Mouse (Mus musculus) right cerebral cortex, postnatal 4 days (tissue): Measurements from ENCODE around the gene Elavl1.

Experiments used
- DNase-seq: peaks from one replicate; pipeline ENCODE4 v3.0.0-alpha.2; 2022

Elavl1 gene

GRCm38 (mm10) chr8:4320404-4320803 lies 4.8 kb downstream of the Elavl1 start:
- DNase-seq: no peak

GRCm38 (mm10) chr8:4319573-4319872 lies 5.7 kb downstream of the Elavl1 start:
- DNase-seq: no peak

DNA sequence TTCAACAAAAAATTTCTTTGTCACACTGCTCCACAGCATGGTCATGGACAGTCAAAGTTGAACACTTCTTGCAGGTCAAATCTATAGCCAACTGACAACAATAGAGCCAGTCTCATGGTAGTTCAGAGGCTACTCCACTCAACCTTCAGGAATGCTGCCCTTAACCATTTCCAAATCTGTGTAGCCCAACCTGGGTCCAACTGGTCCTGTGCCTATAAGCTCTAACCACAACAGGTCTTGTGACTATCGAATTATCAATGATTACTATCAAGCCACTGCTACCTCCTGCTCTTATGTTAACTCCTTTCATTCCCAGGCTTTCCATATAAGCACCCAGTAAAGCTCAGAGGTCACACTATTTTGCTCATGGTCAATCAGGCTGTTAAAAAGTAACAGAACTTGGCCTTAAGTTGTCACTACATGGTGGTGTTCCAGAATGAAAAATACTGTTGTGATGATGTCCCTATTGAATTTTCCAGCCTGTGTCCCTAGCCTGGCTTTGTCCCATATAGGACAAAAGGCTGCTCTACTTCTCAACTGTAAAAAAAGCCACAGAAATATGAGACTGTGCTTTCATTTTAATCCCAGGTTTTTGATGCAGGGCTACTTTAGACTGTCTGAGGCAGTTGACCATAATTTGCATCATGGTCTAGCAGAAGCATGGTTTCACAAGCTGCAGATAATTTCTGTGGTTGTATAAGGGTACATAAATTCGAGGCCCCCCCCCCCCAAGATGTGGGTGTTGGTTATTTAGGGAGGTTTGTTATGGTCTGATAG lies 6.2 kb downstream of the Elavl1 start:
- DNase-seq: no peak

DNA sequence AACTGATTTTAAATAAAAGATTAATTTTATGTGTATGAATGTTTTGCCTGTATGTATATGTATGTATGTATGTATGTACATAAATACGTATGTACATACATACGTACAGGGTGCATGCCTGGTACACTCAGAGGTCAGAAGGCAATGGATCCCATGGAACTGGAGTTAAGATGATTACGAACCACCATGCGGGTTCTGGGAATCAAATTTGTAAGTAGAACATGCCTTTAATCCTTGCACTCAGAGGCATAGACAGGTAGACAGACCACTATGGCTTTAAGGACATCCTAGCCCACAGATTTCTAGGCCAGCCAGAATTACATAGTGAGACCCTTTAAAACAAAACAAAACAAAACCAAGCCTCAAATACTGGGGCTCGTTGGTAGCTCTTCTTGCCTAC lies 7.1 kb downstream of the Elavl1 start:
- no peak for DNase-seq

DNA sequence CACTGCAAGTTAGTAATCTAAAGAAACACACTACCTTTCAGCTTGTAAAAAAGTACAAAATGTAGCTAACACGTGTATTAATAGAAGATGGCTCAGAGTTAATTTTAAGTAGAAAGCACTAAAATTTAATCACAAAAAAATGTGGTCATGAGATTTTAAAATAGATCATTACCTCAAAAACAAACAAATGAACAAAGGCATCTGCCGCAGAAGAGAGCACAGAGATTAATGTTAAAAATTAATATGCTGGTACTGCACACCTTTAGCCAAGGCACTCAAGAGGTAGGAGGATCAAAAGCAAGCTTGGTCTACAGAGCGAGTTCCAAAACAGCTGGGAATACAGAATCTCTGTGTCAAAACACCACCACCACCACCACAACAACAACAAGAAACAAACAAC lies 10.4 kb downstream of the Elavl1 start:
- DNase-seq: no peak

GRCm38 (mm10) chr8:4313254-4314124 lies 11.7 kb downstream of the Elavl1 start:
- DNase-seq: no peak

- no peak for DNase-seq
These were observed 13.1 kb downstream of the Elavl1 start for GRCm38 (mm10) chr8:4312104-4312503.

- DNase-seq: no peak
These were observed 19.4 kb downstream of the Elavl1 start for GRCm38 (mm10) chr8:4305838-4306237.

GRCm38 (mm10) chr8:4304124-4304547 lies 21.1 kb downstream of the Elavl1 start:
- no peak for DNase-seq

DNA sequence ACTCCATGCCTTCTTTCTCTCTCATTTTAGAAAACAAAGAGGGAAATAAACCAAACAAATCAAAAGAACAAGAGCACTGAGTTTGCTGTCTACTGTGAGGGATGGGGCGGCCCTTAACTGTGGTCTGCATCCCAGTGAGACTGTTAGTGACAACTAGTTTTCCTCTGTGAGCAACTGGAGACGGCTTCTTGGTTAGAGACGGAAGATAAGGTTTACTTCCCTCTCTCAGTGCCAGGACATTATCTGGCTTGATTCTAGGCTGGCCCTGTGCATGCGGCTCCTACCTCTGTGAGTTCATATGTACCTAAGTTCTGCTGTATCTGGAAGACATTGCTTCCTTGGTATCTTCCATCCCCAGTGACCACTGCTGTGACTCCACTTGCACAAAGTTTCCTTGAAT lies 27.4 kb downstream of the Elavl1 start:
- no peak for DNase-seq

- DNase-seq: no peak
These were observed 32.5 kb downstream of the Elavl1 start for GRCm38 (mm10) chr8:4292738-4293137.

GRCm38 (mm10) chr8:4276111-4276465 lies 49.1 kb downstream of the Elavl1 start:
- DNase-seq: no peak

DNA sequence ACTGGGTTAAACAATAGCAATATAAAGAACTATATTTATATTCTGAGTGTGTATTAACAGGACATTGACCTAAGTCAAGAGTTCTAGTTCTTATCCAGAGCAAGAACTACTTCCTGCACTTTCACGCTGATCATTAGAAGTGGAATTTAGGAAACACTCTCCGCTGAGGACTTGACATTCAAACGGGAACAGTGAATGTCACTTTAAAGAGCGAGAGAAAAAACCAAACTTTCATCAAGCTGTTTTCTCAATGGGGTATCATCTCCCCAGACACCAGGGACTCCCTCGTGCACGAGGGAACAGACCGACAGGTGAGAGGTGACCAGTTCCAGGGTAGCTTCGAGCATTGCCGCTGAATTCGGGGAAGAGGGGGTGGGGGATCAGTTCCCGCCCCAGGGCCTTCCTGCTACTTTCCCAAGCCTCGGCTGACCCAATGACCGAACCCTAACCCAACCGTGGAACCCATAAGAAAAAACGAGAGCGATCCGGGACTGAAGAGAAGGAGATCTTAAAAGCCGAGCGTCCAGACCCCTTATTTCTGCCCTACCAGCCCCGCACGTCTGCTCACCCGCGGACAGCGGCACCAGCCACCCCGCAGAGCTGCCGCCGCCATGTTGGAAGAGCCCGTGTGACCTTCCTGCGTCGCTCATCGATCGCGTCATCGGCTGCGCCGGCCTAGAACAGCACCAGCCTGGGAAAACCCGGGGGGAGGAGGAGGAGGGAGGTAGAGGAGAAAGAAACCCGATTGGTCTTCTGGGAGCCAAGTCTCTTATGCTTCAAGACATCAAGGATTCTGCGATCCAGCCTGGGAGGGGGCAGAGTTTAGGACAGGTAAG lies 49.7 kb downstream of the Elavl1 start, which contains the start of gene Timm44:
Gene Timm44, minus strand, starts transcription at position 639 of the 836 bp plus-strand sequence.
- peak; percentile 97 for DNase-seq

DNA sequence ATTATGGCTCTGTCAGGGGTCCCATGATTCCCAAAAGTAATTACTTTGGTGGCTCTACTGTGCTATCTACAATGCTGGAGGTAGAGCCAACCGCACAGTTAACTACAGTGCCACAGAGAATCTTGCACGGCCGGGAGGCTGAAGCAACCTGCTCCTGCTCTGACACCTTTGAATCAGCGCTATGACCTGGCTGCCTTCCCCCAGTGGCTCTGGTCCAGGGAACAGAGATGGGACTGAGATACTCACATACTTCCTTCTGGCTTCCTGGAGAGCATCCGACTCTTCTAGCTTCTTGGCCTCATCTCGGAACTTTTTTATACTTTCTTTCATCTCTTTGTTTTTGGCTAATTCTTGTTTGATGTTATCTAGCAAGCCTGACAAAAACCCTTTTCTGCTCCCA lies 55.6 kb downstream of the Elavl1 start:
- DNase-seq: no peak

GRCm38 (mm10) chr8:4267627-4268026 lies 57.6 kb downstream of the Elavl1 start:
- no peak for DNase-seq

DNA sequence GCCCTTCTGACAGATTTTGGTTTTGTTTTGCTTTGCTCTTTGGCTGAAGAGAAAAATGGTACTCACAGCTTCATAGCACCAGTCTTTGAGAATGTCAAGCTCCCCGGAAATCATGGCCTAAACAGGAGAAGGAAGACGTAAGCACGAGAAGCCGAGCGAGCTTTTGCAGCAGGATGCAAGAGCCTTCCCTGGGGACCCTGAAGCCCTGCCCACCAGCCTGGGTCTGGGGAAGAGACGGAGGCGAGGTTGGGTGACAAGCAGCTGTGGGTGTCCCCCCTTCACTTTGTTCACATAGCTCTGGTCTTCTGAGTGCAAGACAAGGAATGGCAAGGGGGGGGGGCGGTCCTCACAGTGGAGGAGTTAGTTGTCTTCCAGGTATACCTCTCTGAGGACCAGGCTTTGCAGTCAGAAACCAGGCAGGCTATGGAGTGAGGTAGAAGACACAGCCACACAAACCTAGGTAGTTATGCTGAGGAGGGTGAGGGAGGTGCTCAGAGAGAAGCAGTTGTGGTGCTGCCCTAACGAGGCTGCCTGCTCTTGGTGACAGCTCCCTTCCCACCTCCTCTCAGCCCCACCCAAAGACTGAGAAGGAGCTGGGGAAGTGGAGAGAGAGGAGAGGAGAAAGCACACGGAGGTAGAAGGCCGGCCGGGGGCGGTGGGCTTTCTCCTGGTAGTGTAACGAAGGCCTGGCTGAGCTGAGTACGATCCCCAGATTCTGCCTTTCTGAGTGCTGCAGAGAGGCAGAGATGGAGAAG lies 59.9 kb downstream of the Elavl1 start:
- no peak for DNase-seq

- DNase-seq: no peak
These were observed 62.0 kb downstream of the Elavl1 start for GRCm38 (mm10) chr8:4263105-4263791.

DNA sequence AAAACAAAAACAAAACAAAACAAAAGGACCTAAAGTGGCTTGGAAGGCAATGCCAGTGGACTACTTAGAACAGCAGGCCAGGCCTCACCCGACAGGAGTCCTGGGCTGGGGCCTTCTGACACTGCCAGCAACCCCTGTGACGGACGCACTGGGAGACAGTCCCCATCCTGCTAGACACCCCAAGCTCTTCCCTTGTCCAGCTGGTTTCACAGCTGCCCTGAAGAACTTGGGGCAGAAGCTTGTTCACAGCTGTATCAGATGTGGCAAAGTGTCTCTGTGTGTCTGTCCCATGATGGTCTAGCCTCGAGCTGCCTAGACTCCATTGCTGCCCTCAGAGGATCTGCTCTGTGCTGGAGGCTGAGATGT lies 65.4 kb downstream of the Elavl1 start:
- no peak for DNase-seq

- peak; percentile 94 for DNase-seq
These were observed 65.9 kb downstream of the Elavl1 start, which contains the start of gene Ctxn1 for GRCm38 (mm10) chr8:4259125-4259804. Ctxn1 (minus strand) TSS chr8:4259274.

GRCm38 (mm10) chr8:4258678-4259077 lies 66.5 kb downstream of the Elavl1 start:
- no peak for DNase-seq

DNA sequence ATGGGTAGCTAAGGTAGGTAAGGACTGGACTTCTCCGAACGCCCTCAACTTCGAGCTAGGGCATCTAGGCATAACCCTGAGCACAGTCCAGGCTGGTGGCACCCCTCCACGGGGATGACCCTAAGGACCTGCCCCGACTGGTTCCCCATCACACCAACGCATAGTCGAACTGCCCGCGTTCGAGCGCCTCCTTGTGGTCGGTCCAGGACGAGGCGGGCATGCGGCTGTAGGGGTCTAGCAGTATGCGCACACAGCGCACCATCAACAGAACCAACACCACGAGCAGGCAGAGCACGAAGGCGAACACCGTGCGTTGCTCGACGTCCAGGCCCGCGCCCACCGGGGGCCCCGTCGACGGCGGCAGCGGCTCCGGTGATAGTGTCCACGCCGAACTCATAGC lies 67.0 kb downstream of the Elavl1 start:
- peak; percentile 91 for DNase-seq
